Mouse (Mus musculus): ENCODE data around the gene Tspan17. TPM values are rescaled to one million over a fixed set of nuclear protein-coding genes. Genes with fewer than 3 reads are reported as not detected.

Gene Tspan17
- polyA plus RNA-seq, 2 experiments: 0.28 to 0.58 TPM

DNA sequence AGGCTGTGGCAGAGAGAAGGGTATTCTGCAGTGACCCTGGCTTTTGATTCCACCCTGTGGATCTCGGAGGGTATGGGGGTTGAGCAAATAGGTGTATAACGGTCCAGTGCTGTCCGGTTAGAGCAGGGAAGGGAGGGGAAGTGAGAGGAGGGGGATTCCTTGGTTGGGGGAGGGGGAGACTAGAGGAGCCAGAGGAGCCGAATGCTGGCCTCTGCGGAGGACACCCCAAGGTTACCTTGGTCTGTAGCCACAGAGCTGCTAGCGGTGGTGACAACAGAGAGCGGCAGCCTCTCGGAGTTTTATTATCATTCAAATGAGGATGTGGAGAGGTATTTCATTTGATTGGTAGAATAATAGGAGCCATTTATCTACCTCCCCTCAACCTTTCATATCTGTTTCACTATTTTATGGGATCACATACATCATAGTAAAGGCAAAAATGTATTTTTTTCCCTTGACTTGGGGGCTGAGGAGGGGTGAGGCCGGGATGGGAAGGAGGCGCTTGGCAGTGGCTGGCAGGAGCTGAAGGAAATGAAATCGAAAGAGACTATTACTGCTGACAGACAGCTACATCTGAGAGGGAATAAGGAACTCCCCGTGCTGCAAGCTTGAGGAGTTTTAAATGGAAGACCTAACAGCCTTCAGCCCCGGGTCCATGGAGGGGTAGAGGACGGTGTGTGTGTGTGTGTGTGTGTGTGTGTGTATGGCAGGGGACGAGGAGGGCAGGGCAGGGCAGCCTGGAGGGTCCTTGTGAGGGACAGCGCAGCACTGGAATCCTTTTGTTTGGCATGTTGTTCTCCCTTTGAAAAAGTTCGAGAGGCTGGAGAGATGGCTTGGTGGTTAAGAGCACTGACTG lies 29.4 kb downstream of the Tspan17 start:
- H3K4me2 ChIP-seq (ENCODE audit: low read depth): no peak overlapping the region
- H3K27ac ChIP-seq: no peak overlapping the region
- ATAC-seq (ENCODE audit: insufficient read depth): no peak

DNA sequence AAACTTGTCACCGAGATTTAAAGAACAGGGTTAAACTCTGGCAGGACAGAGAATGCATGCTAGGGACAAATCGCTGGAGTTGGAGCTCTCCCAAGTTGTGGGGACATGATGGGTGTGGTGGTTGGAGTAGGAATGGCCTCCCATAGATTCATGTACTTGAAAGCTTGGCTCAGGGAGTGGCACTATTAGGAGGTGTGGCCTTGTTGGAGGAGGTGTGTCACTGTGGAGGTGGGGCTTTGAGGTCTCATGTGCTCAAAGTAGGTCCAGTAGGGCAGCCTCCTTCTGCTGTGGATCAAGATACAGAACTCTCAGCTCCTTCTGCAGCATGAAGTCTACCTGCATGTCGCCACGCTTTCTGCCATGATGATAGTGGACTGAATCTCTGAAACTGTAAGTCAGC lies 31.9 kb downstream of the Tspan17 start:
- Histone ChIP-seq H3K9me3 (ENCODE audit: control insufficient read depth, low read length) (no peaks in the 10 kb centered on the region), H3K4me1 (replicated peaks; ENCODE audit: control insufficient read depth in 2 of 2, insufficient read depth in 2 of 2, low read length in 1 of 2) (no peaks in the 10 kb centered on the region), H3K27ac (no peak overlapping the region), H3K36me3 (replicated peaks; ENCODE audit: control insufficient read depth, insufficient read depth, low read depth) (no peaks in the 10 kb centered on the region), H3K9ac (replicated peaks) (no peak overlapping the region), H3K27me3 (ENCODE audit: control insufficient read depth, insufficient read depth, low read length) (no peaks in the 10 kb centered on the region), H3K4me2 (ENCODE audit: low read depth) (no peak overlapping the region), H3K4me3 (ENCODE audit: insufficient read depth in 1 of 2, low read depth in 2 of 2, low read length in 2 of 2) (no peak overlapping the region)
- ATAC-seq (ENCODE audit: insufficient read depth): no peak
- TF ChIP-seq CTCF (IDR thresholded peaks at IDR 0.05; ENCODE audit: low read depth) (no peak), EP300 (IDR thresholded peaks at IDR 0.05; ENCODE audit: low read depth) (no peak)
- no peak for DNase-seq (ENCODE audit: low read depth in 3 of 3, low spot score in 3 of 3)
- 55% methylated on average over 4 of the region's 4 CpGs for WGBS (ENCODE audit: insufficient replicate concordance)

More for the DNA sequence above, 29.4 kb downstream of the Tspan17 start:
- TF ChIP-seq EP300 (IDR thresholded peaks at IDR 0.05; ENCODE audit: low read depth) (no peak), CTCF (IDR thresholded peaks at IDR 0.05; ENCODE audit: low read depth) (no peak)
- no peaks in the 10 kb centered on the region for H3K4me1 ChIP-seq (replicated peaks; ENCODE audit: control insufficient read depth in 2 of 2, insufficient read depth in 2 of 2, low read length in 1 of 2)
- no peaks in the 10 kb centered on the region for H3K9me3 ChIP-seq (ENCODE audit: control insufficient read depth, low read length)
- H3K36me3 ChIP-seq (replicated peaks; ENCODE audit: control insufficient read depth, insufficient read depth, low read depth): no peaks in the 10 kb centered on the region
- no peak overlapping the region for H3K9ac ChIP-seq (replicated peaks)
- no peak overlapping the region for H3K4me3 ChIP-seq (ENCODE audit: insufficient read depth in 1 of 2, low read depth in 2 of 2, low read length in 2 of 2)
- no peak for DNase-seq (ENCODE audit: low read depth in 3 of 3, low spot score in 3 of 3)
- H3K27me3 ChIP-seq (ENCODE audit: control insufficient read depth, insufficient read depth, low read length): no peaks in the 10 kb centered on the region
- 29% methylated on average over 17 of the region's 17 CpGs for WGBS (ENCODE audit: insufficient replicate concordance)

DNA sequence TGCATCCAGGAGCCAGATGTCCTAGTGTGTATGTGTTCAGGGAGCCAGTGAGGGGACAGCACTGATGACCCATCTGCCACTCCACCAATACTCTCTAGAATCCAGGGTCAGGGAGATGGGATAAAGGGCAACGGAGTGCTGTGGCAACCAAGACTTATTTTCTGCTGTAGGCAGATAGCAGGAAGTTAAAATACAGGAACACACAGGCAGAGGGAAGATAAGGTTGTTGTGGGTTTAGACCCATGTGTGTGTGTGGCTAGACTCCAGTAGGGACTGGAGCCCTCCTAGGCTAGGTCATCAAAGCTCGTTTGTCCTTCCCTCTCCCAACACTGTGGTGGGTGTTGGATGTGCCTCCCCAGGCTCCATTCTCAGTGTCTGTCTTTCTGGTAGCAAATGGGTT lies 32.8 kb downstream of the Tspan17 start:
- WGBS (ENCODE audit: insufficient replicate concordance): 11% methylated on average over 2 of the region's 2 CpGs
- TF ChIP-seq CTCF (IDR thresholded peaks at IDR 0.05; ENCODE audit: low read depth) (no peak), EP300 (IDR thresholded peaks at IDR 0.05; ENCODE audit: low read depth) (no peak)
- no peak overlapping the region for H3K4me3 ChIP-seq (ENCODE audit: insufficient read depth in 1 of 2, low read depth in 2 of 2, low read length in 2 of 2)
- no peaks in the 10 kb centered on the region for H3K9me3 ChIP-seq (ENCODE audit: control insufficient read depth, low read length)
- DNase-seq (ENCODE audit: low read depth in 3 of 3, low spot score in 3 of 3) (no peak), ATAC-seq (ENCODE audit: insufficient read depth) (no peak)
- H3K27me3 ChIP-seq (ENCODE audit: control insufficient read depth, insufficient read depth, low read length): no peaks in the 10 kb centered on the region
- no peak overlapping the region for H3K27ac ChIP-seq
- H3K9ac ChIP-seq (replicated peaks): no peak overlapping the region
- no peaks in the 10 kb centered on the region for H3K4me1 ChIP-seq (replicated peaks; ENCODE audit: control insufficient read depth in 2 of 2, insufficient read depth in 2 of 2, low read length in 1 of 2)
- H3K4me2 ChIP-seq (ENCODE audit: low read depth): no peak overlapping the region
- H3K36me3 ChIP-seq (replicated peaks; ENCODE audit: control insufficient read depth, insufficient read depth, low read depth): no peaks in the 10 kb centered on the region

DNA sequence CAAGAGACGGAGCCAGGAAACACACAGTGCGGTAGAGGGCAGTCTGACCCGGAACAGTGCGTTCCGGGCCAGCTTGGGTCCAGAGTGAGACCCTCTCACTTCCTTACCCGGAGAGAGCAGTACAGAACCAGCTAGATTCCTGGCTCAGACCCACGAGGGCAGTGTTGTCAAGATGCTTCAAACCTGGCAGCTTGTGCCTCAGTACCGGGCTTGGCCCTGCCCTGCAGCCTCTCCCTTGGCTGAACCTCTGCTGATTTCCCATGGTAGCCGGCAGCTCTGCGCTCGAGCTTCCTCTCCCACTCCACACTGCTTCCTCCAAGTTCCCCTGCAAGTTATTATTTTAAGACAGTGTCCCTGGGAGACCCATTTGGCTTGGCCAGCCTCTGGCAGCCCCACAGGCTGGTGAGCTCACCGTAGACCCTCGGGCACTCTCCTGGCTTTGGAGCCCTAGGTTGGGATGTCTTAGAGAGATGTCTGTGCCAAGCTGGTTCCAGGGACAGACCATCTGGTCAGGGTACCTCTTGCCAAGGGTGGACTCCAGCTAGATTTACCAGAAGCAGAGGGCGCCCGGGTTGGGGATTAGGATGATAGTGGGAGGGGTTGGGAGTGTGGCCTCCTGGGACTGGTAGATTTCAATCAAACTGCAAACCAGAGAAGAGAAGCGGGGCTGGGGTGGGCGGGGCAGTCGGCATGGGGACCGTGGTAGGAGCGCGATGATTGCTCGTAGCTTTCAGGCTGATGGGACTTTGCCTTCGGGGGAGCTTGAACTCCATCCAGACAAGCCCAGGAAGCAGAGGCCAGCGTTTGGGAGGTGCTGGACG lies 35.1 kb downstream of the Tspan17 start:
- Histone ChIP-seq H3K4me3 (ENCODE audit: insufficient read depth in 1 of 2, low read depth in 2 of 2, low read length in 2 of 2) (no peak overlapping the region), H3K27me3 (ENCODE audit: control insufficient read depth, insufficient read depth, low read length) (no peaks in the 10 kb centered on the region), H3K4me1 (replicated peaks; ENCODE audit: control insufficient read depth in 2 of 2, insufficient read depth in 2 of 2, low read length in 1 of 2) (no peaks in the 10 kb centered on the region), H3K27ac (no peak overlapping the region), H3K4me2 (ENCODE audit: low read depth) (no peak overlapping the region), H3K9ac (replicated peaks) (no peak overlapping the region), H3K9me3 (ENCODE audit: control insufficient read depth, low read length) (no peaks in the 10 kb centered on the region), H3K36me3 (replicated peaks; ENCODE audit: control insufficient read depth, insufficient read depth, low read depth) (no peaks in the 10 kb centered on the region)
- ATAC-seq (ENCODE audit: insufficient read depth) (no peak), DNase-seq (ENCODE audit: low read depth in 3 of 3, low spot score in 3 of 3) (no peak)
- WGBS (ENCODE audit: insufficient replicate concordance): 15% methylated on average over 25 of the region's 25 CpGs
- TF ChIP-seq EP300 (IDR thresholded peaks at IDR 0.05; ENCODE audit: low read depth) (no peak), CTCF (IDR thresholded peaks at IDR 0.05; ENCODE audit: low read depth) (no peak)

DNA sequence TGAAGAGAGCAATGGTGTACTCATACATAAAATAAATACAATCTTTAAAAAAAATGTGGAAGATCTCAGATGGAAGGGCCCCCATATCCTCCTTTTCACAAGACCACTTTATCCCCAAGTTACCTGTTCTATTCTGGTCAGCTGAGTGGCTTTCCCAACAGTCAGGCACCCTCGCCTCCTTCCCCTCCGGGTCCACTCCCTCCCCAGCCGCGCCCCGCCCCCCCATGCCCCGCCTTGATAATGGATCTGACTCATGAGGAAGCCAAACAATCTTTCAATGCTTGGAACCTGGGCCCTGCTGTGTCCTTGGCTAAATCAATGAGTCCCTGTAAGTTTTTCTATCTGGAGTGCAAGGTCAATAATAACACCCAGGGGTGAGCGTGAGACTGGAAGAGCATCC lies 38.8 kb downstream of the Tspan17 start:
- DNase-seq (ENCODE audit: low read depth in 3 of 3, low spot score in 3 of 3) (no peak), ATAC-seq (ENCODE audit: insufficient read depth) (no peak)
- TF ChIP-seq EP300 (IDR thresholded peaks at IDR 0.05; ENCODE audit: low read depth) (no peak), CTCF (IDR thresholded peaks at IDR 0.05; ENCODE audit: low read depth) (no peak)
- Histone ChIP-seq H3K27ac (no peak overlapping the region), H3K9me3 (ENCODE audit: control insufficient read depth, low read length) (no peaks in the 10 kb centered on the region), H3K4me2 (ENCODE audit: low read depth) (no peak overlapping the region), H3K36me3 (replicated peaks; ENCODE audit: control insufficient read depth, insufficient read depth, low read depth) (no peaks in the 10 kb centered on the region), H3K9ac (replicated peaks) (no peak overlapping the region), H3K4me1 (replicated peaks; ENCODE audit: control insufficient read depth in 2 of 2, insufficient read depth in 2 of 2, low read length in 1 of 2) (no peaks in the 10 kb centered on the region), H3K27me3 (ENCODE audit: control insufficient read depth, insufficient read depth, low read length) (no peaks in the 10 kb centered on the region), H3K4me3 (ENCODE audit: insufficient read depth in 1 of 2, low read depth in 2 of 2, low read length in 2 of 2) (no peak overlapping the region)
- WGBS (ENCODE audit: insufficient replicate concordance): 33% methylated on average over 7 of the region's 7 CpGs
